In genomic region chr16:57433173-57433572, GRCm38 (mm10) we compare ENCODE assay signal across 21 mouse cellular contexts.
"Had no signal": no experiment of that assay in that cellular context is flagged by ENCODE, and none has a peak within 500 bp of the region (broad histone marks: within the 10 kb centered on the region; RNA-seq: fewer than 3 reads in every experiment).

No protein-coding gene starts in this region.

- H3K4me1 ChIP-seq: liver, embryonic 13.5 days; liver, embryonic 15.5 days; midbrain, embryonic 10.5 days; midbrain, embryonic 12.5 days; midbrain, embryonic 15.5 days; neural tube, embryonic 12.5 days; stomach, embryonic 15.5 days had no signal

- DNase-seq: liver, embryonic 13.5 days; liver, postnatal 0 days; lung, adult 2 months; lung, postnatal 14 days; lung, postnatal 36 days; retina, postnatal 1 day; right cerebral cortex, adult 18-20 months; right cerebral cortex, postnatal 25 days; right cerebral cortex, postnatal 4 days; thymus, adult 2 months; thymus, postnatal 25 days; thymus, postnatal 4 days had no signal

- ATAC-seq: liver, postnatal 0 days; lung, postnatal 0 days; midbrain, embryonic 15.5 days had no signal

- H3K4me2 ChIP-seq: liver, embryonic 13.5 days; liver, embryonic 15.5 days; lung, embryonic 15.5 days; midbrain, embryonic 12.5 days; midbrain, embryonic 15.5 days; neural tube, embryonic 12.5 days; stomach, embryonic 15.5 days had no signal

- H3K27me3 ChIP-seq: liver, embryonic 13.5 days; liver, embryonic 15.5 days; lung, embryonic 15.5 days; midbrain, embryonic 12.5 days; midbrain, embryonic 15.5 days; neural tube, embryonic 12.5 days; stomach, embryonic 15.5 days had no signal

- H3K9ac ChIP-seq: liver, embryonic 13.5 days; liver, embryonic 15.5 days; liver, postnatal 0 days; lung, embryonic 15.5 days; midbrain, embryonic 12.5 days; midbrain, embryonic 15.5 days; neural tube, embryonic 12.5 days; stomach, embryonic 15.5 days had no signal

- H3K36me3 ChIP-seq: liver, embryonic 13.5 days; liver, embryonic 15.5 days; lung, embryonic 15.5 days; midbrain, embryonic 10.5 days; midbrain, embryonic 12.5 days; midbrain, embryonic 15.5 days; neural tube, embryonic 12.5 days; stomach, embryonic 15.5 days had no signal

- H3K9me3 ChIP-seq: liver, embryonic 13.5 days; liver, embryonic 15.5 days; lung, embryonic 15.5 days; midbrain, embryonic 10.5 days; midbrain, embryonic 12.5 days; midbrain, embryonic 15.5 days; neural tube, embryonic 12.5 days; stomach, embryonic 15.5 days had no signal

- H3K27ac ChIP-seq: liver, embryonic 13.5 days; liver, embryonic 15.5 days; lung, embryonic 15.5 days; macrophage; midbrain, embryonic 10.5 days; midbrain, embryonic 12.5 days; midbrain, embryonic 15.5 days; neural tube, embryonic 12.5 days; stomach, embryonic 15.5 days had no signal

- H3K4me3 ChIP-seq: liver, embryonic 13.5 days; liver, embryonic 15.5 days; lung, embryonic 15.5 days; midbrain, embryonic 10.5 days; midbrain, embryonic 12.5 days; midbrain, embryonic 15.5 days; neural tube, embryonic 12.5 days; stomach, embryonic 15.5 days had no signal
